Mouse (Mus musculus): Measurements from ENCODE around the gene Rnf227. TPM values are rescaled to one million over a fixed set of nuclear protein-coding genes. Genes with fewer than 3 reads are reported as not detected.

Rnf227 gene
- polyA plus RNA-seq, 1 experiment from 2014 or later = 7.9 TPM

DNA sequence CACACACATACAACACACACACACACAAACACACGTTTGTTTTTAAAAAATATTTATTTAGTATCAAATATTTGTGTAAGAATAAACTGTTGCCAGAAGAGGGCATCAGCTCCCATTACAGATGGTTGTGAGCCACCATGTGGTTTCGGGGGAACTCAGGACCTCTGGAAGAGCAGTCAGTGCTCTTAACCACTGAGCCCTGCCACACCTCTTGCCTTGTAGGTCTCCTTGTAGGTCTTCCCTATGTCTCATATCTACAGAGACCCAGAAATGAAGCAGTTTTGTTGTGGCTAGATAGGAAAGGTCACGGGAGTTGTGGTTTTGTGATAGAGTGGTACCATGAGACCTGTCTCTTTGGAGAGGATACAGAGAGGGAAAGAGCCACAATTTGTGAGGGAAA lies 6.3 kb upstream of the Rnf227 start:
- ATAC-seq = no peak
- no peak overlapping the region for H3K27ac ChIP-seq (ENCODE audit: low read depth, low read length)
- peak; percentile 51 for TF ChIP-seq CTCF (IDR thresholded peaks at IDR 0.05; ENCODE audit: low read depth)
- H3K9me3 ChIP-seq (ENCODE audit: control insufficient read depth) = no peaks in the 10 kb centered on the region
- 70% methylated on average over 3 of the region's 3 CpGs for WGBS
- no peak overlapping the region for H3K4me3 ChIP-seq (ENCODE audit: low read depth, low read length)
- no peaks in the 10 kb centered on the region for H3K36me3 ChIP-seq (ENCODE audit: control insufficient read depth, insufficient read depth)
- no peaks in the 10 kb centered on the region for H3K27me3 ChIP-seq (replicated peaks; ENCODE audit: control insufficient read depth, insufficient read depth, low read length)
- no peak overlapping the region for H3K9ac ChIP-seq (ENCODE audit: low read depth, low read length)
- H3K4me2 ChIP-seq (replicated peaks; ENCODE audit: low read depth) = no peak overlapping the region
- peaks cover 8% of the 10 kb centered on the region; the same call in 1 of the 2 replicates for H3K4me1 ChIP-seq (replicated peaks; ENCODE audit: control insufficient read depth, insufficient read depth, low read length)

DNA sequence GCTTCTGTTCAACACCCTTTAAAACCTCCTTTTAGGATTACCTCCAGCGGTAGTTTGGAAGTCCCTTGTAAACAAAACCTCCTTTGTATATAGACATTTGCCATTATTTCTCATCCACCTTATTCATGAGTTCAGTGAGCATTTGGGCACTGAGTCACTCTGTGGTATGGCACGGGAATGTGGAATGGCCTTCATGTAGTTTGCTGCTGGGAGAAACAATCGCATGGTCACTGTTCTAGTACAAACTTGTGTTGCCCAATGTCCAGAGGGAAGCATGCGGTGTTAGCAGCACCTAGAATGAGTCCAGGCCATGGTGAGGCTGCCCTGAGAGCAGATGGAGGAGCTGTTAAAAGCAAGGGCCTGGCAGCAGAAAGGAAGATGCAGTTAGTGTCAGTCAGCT lies 5.5 kb upstream of the Rnf227 start:
- Histone ChIP-seq H3K4me3 (ENCODE audit: low read depth, low read length) (no peak overlapping the region), H3K4me1 (replicated peaks; ENCODE audit: control insufficient read depth, insufficient read depth, low read length) (peaks cover 8% of the 10 kb centered on the region; the same call in 1 of the 2 replicates), H3K9ac (ENCODE audit: low read depth, low read length) (no peak overlapping the region), H3K9me3 (ENCODE audit: control insufficient read depth) (no peaks in the 10 kb centered on the region), H3K36me3 (ENCODE audit: control insufficient read depth, insufficient read depth) (no peaks in the 10 kb centered on the region), H3K4me2 (replicated peaks; ENCODE audit: low read depth) (no peak overlapping the region), H3K27me3 (replicated peaks; ENCODE audit: control insufficient read depth, insufficient read depth, low read length) (peaks cover 4% of the 10 kb centered on the region; the same call in 1 of the 2 replicates), H3K27ac (ENCODE audit: low read depth, low read length) (no peak overlapping the region)
- WGBS = 60% methylated on average over 4 of the region's 4 CpGs
- TF ChIP-seq CTCF (IDR thresholded peaks at IDR 0.05; ENCODE audit: low read depth) = no peak
- ATAC-seq = no peak

DNA sequence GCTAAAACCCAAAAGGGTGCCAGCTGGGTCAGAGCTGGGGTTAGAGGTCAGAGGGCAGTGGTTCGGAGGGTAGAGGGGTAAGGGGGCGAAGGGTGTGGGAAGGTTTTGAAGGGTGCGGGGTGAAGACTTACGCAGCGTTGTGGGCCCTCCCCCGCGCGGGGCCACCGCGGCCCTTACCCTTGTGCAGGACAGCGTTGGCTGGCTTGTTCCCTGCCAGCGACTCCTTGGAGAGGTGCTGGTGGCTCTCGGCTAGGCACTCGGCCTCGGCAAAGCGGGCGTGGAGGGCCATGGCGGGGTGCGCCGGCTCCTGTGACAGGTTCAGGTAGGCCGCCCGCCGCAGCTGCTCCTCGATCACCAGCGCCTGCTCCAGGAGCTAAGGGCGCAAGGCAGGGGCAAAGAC lies 6.2 kb downstream of the Rnf227 start:
- H3K9me3 ChIP-seq (ENCODE audit: control insufficient read depth) = no peaks in the 10 kb centered on the region
- no peaks in the 10 kb centered on the region for H3K4me1 ChIP-seq (replicated peaks; ENCODE audit: control insufficient read depth, insufficient read depth, low read length)
- no peaks in the 10 kb centered on the region for H3K27me3 ChIP-seq (replicated peaks; ENCODE audit: control insufficient read depth, insufficient read depth, low read length)
- no peak overlapping the region for H3K9ac ChIP-seq (ENCODE audit: low read depth, low read length)
- no peak for TF ChIP-seq CTCF (IDR thresholded peaks at IDR 0.05; ENCODE audit: low read depth)
- ATAC-seq = no peak
- no peak overlapping the region for H3K4me3 ChIP-seq (ENCODE audit: low read depth, low read length)
- peaks cover 83% of the 10 kb centered on the region for H3K36me3 ChIP-seq (ENCODE audit: control insufficient read depth, insufficient read depth)
- 88% methylated on average over 25 of the region's 26 CpGs for WGBS
- no peak overlapping the region for H3K4me2 ChIP-seq (replicated peaks; ENCODE audit: low read depth)
- no peak overlapping the region for H3K27ac ChIP-seq (ENCODE audit: low read depth, low read length)

DNA sequence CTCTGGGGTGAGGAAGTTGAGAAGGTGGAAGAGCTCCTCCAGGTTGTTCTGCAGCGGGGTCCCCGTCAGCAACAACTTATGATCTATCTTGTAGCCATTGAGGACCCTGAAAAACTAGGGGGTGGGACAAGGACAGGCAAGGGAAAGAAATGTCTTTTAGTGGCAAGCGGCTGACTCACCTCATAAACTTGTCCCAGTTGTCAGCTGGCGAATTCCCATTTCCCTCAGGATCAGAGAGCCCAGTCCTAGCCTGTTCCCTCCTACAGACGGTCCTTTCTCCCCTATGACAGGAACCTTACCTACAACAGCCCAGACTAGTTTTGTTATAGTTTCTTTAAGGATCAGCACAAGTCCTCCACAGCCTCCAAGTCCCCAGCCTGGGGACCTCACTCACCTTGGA lies 16.3 kb downstream of the Rnf227 start:
- no peak overlapping the region for H3K4me2 ChIP-seq (replicated peaks; ENCODE audit: low read depth)
- no peaks in the 10 kb centered on the region for H3K4me1 ChIP-seq (replicated peaks; ENCODE audit: control insufficient read depth, insufficient read depth, low read length)
- peaks cover 94% of the 10 kb centered on the region for H3K36me3 ChIP-seq (ENCODE audit: control insufficient read depth, insufficient read depth)
- no peaks in the 10 kb centered on the region for H3K27me3 ChIP-seq (replicated peaks; ENCODE audit: control insufficient read depth, insufficient read depth, low read length)
- H3K27ac ChIP-seq (ENCODE audit: low read depth, low read length) = peak overlapping the region; percentile 28; the same call in 1 of the 2 replicates
- no peak for ATAC-seq
- no peak overlapping the region for H3K4me3 ChIP-seq (ENCODE audit: low read depth, low read length)
- H3K9me3 ChIP-seq (ENCODE audit: control insufficient read depth) = no peaks in the 10 kb centered on the region
- WGBS = 91% methylated on average over 5 of the region's 5 CpGs
- TF ChIP-seq CTCF (IDR thresholded peaks at IDR 0.05; ENCODE audit: low read depth) = no peak
- no peak overlapping the region for H3K9ac ChIP-seq (ENCODE audit: low read depth, low read length)

DNA sequence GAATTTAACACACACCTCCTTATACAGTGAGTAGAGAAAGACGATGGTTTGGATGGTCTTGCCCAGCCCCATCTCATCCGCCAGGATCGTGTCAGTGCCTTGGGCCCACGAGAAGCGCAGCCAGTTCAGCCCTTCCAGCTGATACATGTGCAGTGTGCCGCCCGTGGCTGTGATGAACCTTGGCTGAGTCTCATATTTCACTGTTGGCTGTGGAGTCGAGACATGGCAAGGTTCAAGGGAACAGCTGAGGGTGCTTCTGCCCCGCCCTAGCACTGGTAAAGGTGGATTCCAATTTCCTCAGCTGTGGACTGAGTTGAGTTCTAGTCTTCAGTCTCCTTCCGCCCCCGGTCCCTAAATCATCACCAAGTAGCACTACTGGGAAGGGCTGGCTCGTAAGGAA lies 17.4 kb downstream of the Rnf227 start:
- no peak for ATAC-seq
- Histone ChIP-seq H3K27ac (ENCODE audit: low read depth, low read length) (no peak overlapping the region), H3K4me3 (ENCODE audit: low read depth, low read length) (no peak overlapping the region), H3K9ac (ENCODE audit: low read depth, low read length) (no peak overlapping the region), H3K4me2 (replicated peaks; ENCODE audit: low read depth) (no peak overlapping the region), H3K4me1 (replicated peaks; ENCODE audit: control insufficient read depth, insufficient read depth, low read length) (no peaks in the 10 kb centered on the region), H3K9me3 (ENCODE audit: control insufficient read depth) (no peaks in the 10 kb centered on the region), H3K36me3 (ENCODE audit: control insufficient read depth, insufficient read depth) (peaks cover 90% of the 10 kb centered on the region), H3K27me3 (replicated peaks; ENCODE audit: control insufficient read depth, insufficient read depth, low read length) (no peaks in the 10 kb centered on the region)
- TF ChIP-seq CTCF (IDR thresholded peaks at IDR 0.05; ENCODE audit: low read depth) = no peak
- 76% methylated on average over 12 of the region's 12 CpGs for WGBS

DNA sequence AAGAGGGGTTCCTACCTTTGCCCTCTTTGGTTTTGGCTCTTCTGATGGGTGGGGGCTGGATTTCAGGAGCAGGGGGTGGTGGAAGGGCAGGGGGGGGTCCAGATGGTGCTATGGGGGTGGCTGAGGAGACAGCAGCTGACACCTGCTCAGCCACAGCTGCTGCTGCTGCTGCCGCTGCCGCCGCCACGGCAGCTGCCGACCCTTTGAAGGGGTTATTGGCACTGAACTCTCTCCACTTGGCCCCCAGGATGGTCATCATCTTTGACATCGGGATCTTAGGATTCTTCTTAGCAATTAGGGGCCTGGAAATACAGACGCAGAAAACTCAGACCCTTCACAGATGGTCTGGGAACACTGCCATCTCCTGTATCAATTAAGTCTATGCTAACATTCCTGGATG lies 21.8 kb downstream of the Rnf227 start:
- Histone ChIP-seq H3K4me1 (replicated peaks; ENCODE audit: control insufficient read depth, insufficient read depth, low read length) (peaks cover 22% of the 10 kb centered on the region), H3K9me3 (ENCODE audit: control insufficient read depth) (no peaks in the 10 kb centered on the region), H3K36me3 (ENCODE audit: control insufficient read depth, insufficient read depth) (peaks cover 50% of the 10 kb centered on the region), H3K4me3 (ENCODE audit: low read depth, low read length) (no peak overlapping the region), H3K9ac (ENCODE audit: low read depth, low read length) (no peak overlapping the region), H3K27me3 (replicated peaks; ENCODE audit: control insufficient read depth, insufficient read depth, low read length) (no peaks in the 10 kb centered on the region), H3K4me2 (replicated peaks; ENCODE audit: low read depth) (no peak overlapping the region), H3K27ac (ENCODE audit: low read depth, low read length) (no peak overlapping the region; the same call in 1 of the 2 replicates)
- 78% methylated on average over 7 of the region's 7 CpGs for WGBS
- no peak for TF ChIP-seq CTCF (IDR thresholded peaks at IDR 0.05; ENCODE audit: low read depth)
- no peak for ATAC-seq

DNA sequence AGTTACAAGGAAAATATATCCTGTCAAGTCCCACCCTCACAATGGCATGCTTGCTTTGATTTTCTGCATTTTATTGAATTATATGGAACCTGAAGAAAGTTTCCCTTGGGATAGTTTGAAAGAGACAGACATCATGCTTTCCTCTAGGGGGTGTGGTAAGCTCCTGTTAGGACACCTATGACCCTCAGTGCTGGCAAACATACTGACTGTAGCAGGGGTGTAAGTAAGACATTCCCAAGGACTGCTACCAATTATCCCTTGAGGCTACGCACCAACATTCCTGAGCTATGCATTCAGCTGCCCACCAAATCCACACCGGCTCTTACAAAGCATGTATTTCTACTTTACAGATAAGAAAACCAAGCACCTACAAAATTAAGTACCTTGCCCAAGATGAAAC lies 22.2 kb downstream of the Rnf227 start:
- peak; percentile 54 for TF ChIP-seq CTCF (IDR thresholded peaks at IDR 0.05; ENCODE audit: low read depth)
- Histone ChIP-seq H3K4me2 (replicated peaks; ENCODE audit: low read depth) (no peak overlapping the region), H3K36me3 (ENCODE audit: control insufficient read depth, insufficient read depth) (peaks cover 45% of the 10 kb centered on the region), H3K9ac (ENCODE audit: low read depth, low read length) (no peak overlapping the region), H3K9me3 (ENCODE audit: control insufficient read depth) (no peaks in the 10 kb centered on the region), H3K4me3 (ENCODE audit: low read depth, low read length) (no peak overlapping the region), H3K4me1 (replicated peaks; ENCODE audit: control insufficient read depth, insufficient read depth, low read length) (peaks cover 22% of the 10 kb centered on the region), H3K27ac (ENCODE audit: low read depth, low read length) (no peak overlapping the region), H3K27me3 (replicated peaks; ENCODE audit: control insufficient read depth, insufficient read depth, low read length) (no peaks in the 10 kb centered on the region)
- 88% methylated on average over 2 of the region's 2 CpGs for WGBS
- ATAC-seq = no peak
